Mouse (Mus musculus) layer of hippocampus, postnatal 10 days (tissue): ENCODE measurements around the gene Gdpd5. TPM values are rescaled to one million over a fixed set of nuclear protein-coding genes. Genes with fewer than 3 reads are reported as not detected.
"Not testable (repeated sequence)": the region's sequence is repeated elsewhere in the genome, so short reads cannot be mapped to it uniquely, and the experiment has no call there.

ENCODE experiments used
- DNase-seq, 2 experiments: peaks; one replicate each; pipeline ENCODE4 v3.0.0; 2021; ENCODE audit warnings: low spot score in 2 of 2
- total RNA-seq, 2 experiments: library from RNA; stranded (reverse); gene quantifications; 2 replicates each; pipeline ENCODE4 v1.2.3; 2021

Gdpd5 gene
- total RNA-seq, 2 experiments from 2014 or later: 31.4 to 37.4 TPM

- DNase-seq: peak in 1 of 2 experiments; percentile 31
These were observed 92.6 kb downstream of the Gdpd5 start for GRCm38 (mm10) chr7:99473638-99474407.

GRCm38 (mm10) chr7:99474836-99475561, 93.8 kb downstream of the Gdpd5 start:
- DNase-seq: peak in 1 of 2 experiments; percentile 39

- no peak for DNase-seq
These were observed 94.3 kb downstream of the Gdpd5 start for GRCm38 (mm10) chr7:99475562-99475911.

DNA sequence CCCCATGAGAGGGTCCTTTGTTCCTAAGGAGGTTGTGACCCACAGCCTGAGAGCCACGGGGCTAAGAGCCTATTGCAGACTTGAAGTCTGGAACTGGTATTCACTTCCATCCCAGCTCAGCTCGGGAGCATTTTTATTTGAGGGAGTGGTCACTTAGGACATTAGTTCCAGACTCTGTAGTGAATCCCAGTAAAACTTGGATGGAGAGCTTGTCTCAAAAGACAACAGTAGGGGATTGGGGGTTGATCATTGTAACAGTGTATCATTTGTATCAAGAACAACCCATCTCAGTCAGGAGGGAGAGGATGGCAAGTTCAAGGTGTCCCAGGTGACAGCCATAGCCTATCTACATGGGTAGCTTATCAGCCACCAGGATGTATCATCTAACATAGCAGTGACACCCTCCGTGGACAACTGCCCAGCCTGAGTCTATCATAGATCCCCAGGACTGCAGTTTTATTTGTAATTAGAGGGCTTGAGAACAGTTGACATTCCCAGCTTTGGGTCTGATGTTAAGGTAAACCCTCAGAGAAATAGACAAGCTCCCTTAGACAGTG, 95.4 kb downstream of the Gdpd5 start:
- peak in 1 of 2 experiments; percentile 11 for DNase-seq

DNA sequence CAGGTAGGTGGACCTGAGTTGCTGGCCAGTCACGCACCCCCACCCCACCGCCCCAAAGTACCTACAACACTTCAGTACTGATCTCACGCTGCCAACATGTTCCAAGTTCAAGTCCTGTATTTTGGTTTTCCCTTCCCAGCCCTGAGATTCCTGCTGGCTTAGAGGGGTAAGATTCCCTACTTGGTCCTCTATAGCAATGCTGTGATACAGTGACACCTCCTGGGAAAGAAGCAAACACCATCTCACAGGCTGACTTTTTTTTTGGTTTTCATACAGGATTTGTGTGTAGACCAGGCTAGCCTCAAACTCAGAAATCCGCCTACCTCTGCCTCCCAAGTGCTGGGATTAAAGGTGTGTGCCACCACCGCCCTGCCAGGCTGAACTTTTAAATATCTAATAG, 96.0 kb downstream of the Gdpd5 start:
- DNase-seq: no peak

DNA sequence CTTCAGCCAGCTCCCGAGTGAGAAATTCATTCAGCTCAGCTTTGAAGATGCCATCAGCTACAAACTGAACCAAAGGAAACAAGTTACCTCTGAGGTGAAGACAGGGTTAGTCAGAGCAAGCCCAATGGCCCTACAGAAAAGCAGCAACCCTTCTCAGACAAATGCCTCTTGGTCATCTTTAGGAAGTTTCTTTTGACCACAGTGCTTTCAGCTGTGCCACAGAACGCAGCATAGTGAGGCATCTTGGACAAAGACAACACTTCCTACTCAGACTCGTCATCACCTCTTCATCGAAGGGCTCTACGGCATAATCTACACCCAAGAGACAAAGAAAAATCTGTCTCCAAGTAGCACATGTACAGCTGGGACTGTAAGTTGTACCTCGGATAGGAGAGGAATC, 101.4 kb downstream of the Gdpd5 start:
- no peak for DNase-seq

GRCm38 (mm10) chr7:99483271-99483923, 102.2 kb downstream of the Gdpd5 start, which contains the start of gene Rps3:
Gene Rps3 (minus strand): TSS chr7:99483738.
- DNase-seq: peak; percentile 92 to 93

- no peak for DNase-seq
These were observed 102.7 kb downstream of the Gdpd5 start for GRCm38 (mm10) chr7:99483924-99484319.

DNA sequence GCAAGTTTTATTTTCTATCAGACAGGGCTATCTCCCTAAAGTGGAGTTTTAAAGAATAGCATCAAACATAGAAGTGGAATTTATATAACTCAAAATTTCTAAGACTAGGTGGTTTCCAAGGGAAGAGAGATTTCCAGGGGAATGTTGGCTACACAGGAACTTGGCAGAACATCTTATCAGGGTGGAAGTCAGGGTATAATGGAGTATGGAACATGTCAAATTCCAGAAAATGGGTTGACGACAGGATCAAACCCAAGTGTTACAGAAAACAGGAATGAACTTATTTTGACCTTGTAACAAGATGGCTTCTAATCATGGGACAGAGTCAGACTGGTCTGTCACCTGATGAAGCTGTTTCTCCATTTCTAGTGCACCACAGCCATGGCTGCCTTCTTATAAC, 103.5 kb downstream of the Gdpd5 start:
- no peak for DNase-seq

DNA sequence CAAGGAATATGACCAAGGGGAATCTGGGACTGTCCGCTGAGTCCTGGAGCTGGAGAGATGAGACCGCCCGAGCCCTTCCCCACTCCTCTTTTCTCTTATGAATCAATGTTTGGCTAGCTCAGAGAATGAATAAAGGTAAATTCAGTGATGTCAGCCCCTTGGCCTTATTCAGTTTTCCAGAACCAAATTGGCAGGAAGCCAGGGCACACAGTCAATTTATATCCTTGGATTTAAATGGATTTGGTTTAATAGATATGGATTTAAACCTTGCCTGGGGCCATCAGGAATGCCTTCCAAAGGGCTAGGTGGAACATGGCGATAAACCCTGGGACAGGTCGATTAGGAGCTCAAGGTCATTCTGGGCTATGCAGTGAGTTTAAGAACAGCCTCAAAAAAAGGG, 108.5 kb downstream of the Gdpd5 start:
- DNase-seq: no peak

- DNase-seq: no peak
These were observed 117.9 kb downstream of the Gdpd5 start for GRCm38 (mm10) chr7:99499128-99499527.

- DNase-seq: peak; percentile 88 to 90
These were observed 119.0 kb downstream of the Gdpd5 start for GRCm38 (mm10) chr7:99500201-99500600.

GRCm38 (mm10) chr7:99500655-99501054, 119.4 kb downstream of the Gdpd5 start:
- no peak for DNase-seq

DNA sequence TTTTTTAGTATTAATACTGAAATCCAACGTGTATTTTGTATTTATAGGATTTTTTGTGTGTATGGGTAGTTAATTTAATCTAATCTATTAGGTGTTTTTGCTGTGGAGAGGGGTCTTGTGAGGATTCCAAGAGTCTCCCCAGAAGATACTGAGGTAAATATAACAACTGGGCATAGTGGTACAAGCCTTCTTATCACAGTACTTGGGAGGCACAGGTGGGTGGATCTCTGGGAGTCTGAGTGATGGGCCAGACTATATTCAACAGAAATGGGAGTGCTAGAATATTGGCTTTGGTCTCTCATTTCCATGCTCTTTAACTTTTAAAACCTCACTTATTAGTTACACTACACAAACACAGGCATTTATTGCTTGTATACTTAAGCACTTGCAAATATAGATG, 119.9 kb downstream of the Gdpd5 start:
- DNase-seq: no peak

DNA sequence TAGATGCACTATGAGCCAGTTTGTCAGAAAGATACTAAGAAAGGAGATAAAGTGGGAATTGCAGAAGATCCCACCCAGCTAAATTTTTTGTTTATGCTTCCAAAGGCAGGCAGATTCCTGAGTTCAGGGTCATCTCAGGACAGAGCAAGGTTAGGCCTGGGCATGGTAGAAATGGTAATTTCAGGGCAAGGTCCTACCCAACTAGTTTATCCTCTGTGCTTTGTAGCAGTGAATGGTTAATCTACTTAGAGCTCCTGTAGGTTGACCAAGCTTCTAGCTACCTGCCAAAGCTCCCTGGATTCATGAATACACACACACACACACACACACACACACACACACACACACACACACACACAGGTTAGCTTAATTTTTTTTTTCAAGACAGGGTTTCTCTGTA, 123.3 kb downstream of the Gdpd5 start:
- no peak for DNase-seq

DNA sequence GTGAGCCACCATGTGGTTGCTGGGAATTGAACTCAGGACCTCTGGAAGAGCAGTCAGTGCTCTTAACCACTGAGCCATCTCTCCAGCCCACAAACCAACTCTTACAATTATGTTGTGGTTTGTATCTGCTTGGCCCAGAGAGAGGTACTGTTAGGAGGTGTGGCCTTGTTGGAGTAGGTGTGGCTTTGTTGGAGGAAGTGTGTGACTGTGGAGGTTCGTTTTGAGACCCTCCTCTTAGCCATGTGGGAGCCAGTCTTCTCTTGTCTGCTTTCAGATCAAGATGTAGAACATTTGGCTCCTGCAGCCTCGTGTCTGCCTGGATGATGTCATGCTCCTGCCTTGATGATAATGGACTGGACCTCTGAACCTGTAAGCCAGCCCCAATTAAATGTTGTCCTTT, 127.0 kb downstream of the Gdpd5 start:
- not testable (repeated sequence) for DNase-seq

DNA sequence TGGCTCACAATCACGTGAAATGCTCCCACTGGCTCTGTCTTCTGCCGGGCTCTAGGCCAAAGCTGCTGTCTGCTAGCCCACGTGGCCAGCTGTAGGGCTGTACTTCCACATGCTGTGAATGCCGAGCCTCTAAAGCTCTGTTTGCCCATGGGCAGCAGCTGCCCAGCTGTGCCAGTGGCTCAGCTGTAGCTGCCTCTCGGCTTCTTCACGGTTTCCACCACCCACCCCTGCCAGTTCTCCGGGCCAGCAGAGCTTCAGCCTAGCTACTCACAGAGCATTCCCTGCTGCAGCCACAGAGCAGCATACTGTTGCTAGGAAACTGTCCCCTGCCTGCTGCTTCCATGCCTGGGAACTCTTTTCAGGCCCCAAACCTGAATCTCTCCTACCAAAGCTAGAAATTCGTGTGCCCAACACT, 128.9 kb downstream of the Gdpd5 start:
- DNase-seq: peak; percentile 72 to 75

Other genes with a start within 250 kb of the Gdpd5 start
- gene Uvrag, start 240.3 kb upstream of the Gdpd5 start, total RNA-seq: 10 to 100 TPM; 37.6 to 41.0 TPM
- 10 to 100 TPM; 77.9 to 82.9 TPM for gene Dgat2, start 198.7 kb upstream of the Gdpd5 start, total RNA-seq
- not detected for gene Mogat2, start 142.8 kb upstream of the Gdpd5 start, total RNA-seq
- 100 to 1,000 TPM; 178 to 182 TPM for gene Map6, start 114.0 kb upstream of the Gdpd5 start, total RNA-seq
- 10 to 100 TPM; 58.2 to 62.0 TPM for gene Serpinh1, start 28.2 kb upstream of the Gdpd5 start, total RNA-seq
- gene Klhl35, start 84.6 kb downstream of the Gdpd5 start, total RNA-seq: 1 to 10 TPM; 4.8 to 6.2 TPM
- 100 to 1,000 TPM; 314 to 330 TPM for gene Rps3, start 102.3 kb downstream of the Gdpd5 start, total RNA-seq
- 100 to 1,000 TPM; 150 to 192 TPM for gene Arrb1, start 154.1 kb downstream of the Gdpd5 start, total RNA-seq
- gene Tpbgl, start 245.7 kb downstream of the Gdpd5 start, total RNA-seq: 1 to 10 TPM; 2.9 to 3.3 TPM